Mouse (Mus musculus): Measurements from ENCODE around the gene Pacrg. TPM values are rescaled to one million over a fixed set of nuclear protein-coding genes. Genes with fewer than 3 reads are reported as not detected.

Gene Pacrg
- polyA plus RNA-seq (2014; fragmentation: Illumina TruSeq; extraction: RNeasy Lipid Tissue Mini Kit (QIAGEN cat#74804); ENCODE audit: low read depth, low replicate concordance): not detected

DNA sequence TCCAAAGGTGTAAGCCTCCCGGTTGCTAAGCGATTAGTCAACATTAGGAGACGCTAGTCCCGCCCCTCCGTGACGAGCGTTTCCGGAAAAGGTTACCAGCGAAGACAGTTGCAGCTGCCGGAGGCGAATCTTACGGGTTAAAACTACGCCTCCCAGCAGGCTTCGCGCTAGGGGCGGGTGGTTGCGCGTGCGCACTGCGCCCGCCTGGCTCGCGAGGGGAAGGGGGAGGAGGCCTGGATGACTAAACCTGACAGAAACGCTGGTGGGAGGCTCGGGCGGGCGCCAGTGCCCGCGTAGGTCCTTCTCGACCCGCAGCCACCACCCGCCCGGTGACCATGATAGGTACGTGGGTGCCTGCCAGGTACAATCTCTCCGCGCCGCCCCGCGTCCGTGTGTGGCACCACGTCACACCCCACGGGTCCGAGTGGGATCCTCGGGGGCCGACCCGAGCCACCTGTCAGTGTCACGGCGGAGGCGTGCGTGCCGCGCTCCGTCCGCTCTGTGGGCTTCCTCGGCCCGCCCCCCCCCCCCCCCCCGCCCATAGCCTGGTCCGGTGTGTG, at the start of gene Pacrg, which contains the start of gene Prkn:
Gene Pacrg (minus strand): TSS at position 164 of the 560 bp plus-strand sequence.
Gene Prkn (plus strand): TSS at position 237 of the 560 bp plus-strand sequence.

Other genes with a start within 250 kb of the Pacrg start
- gene Prkn, start 73 bp upstream of the Pacrg start, polyA plus RNA-seq (2014; fragmentation: Illumina TruSeq; extraction: RNeasy Lipid Tissue Mini Kit (QIAGEN cat#74804); ENCODE audit: low read depth, low replicate concordance): 1.5 TPM

All from liver, adult 10 weeks (tissue).